Mouse (Mus musculus) brain, embryonic 14.5 days (tissue): Measurements from ENCODE around the gene Coq2.

Experiments used
- CTCF ChIP-seq: fragments of 200-500 bp; IDR thresholded peaks from 2 replicates; pipeline ENCODE4 v1.5.1; 2012; ENCODE audit warnings: inconsistent platforms, mild to moderate bottlenecking, moderate library complexity, borderline replicate concordance; ENCODE audit not compliant: insufficient read depth, insufficient read length; ENCODE audit errors: extremely low read depth
- POLR2A ChIP-seq: fragments of 200-500 bp; IDR thresholded peaks from 2 replicates; pipeline ENCODE4 v1.6.1; 2012; ENCODE audit warnings: mild to moderate bottlenecking, inconsistent platforms, borderline replicate concordance; ENCODE audit not compliant: poor library complexity, insufficient read depth, insufficient read length, severe bottlenecking; ENCODE audit errors: extremely low read depth

DNA sequence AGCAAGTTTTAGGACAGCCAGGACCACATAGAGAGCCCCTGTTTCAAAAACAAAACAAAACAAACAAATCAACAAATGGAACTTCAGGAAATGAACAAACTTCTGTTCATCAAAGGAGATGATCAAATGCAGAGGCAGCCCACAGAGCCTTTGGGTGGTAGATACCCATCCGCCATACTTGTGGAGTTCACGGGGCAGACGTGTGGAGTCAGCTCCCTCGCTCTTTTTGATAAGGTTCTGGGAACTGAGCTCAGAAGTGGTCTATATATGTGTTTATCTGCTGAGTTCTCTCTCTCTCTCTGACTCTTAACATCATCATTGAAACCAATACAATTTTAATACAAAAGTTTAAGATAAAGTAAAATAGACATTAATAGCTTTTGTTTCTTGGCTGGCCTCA is 46.1 kb downstream of the Coq2 start:
- TF ChIP-seq CTCF (no peak), POLR2A (no peak)
